Mouse (Mus musculus) liver, adult 2 months (tissue): ENCODE results near the gene Rem1.

Experiments
- CTCF ChIP-seq: fragments of 200-500 bp; IDR thresholded peaks from 2 replicates; pipeline ENCODE4 v1.5.1; 2011; ENCODE audit warnings: low read depth, low read length, control low read depth
- POLR2A ChIP-seq: fragments of 200-500 bp; IDR thresholded peaks from 2 replicates; pipeline ENCODE4 v1.6.1; 2011; ENCODE audit warnings: low read length, control low read depth; ENCODE audit not compliant: insufficient read depth; ENCODE audit errors: extremely low read depth

GRCm38 (mm10) chr2:152638865-152639264 is 12.1 kb downstream of the Rem1 start:
- TF ChIP-seq CTCF (no peak), POLR2A (no peak)
